Mouse (Mus musculus): ENCODE measurements around the gene Chit1.

The Chit1 gene

DNA sequence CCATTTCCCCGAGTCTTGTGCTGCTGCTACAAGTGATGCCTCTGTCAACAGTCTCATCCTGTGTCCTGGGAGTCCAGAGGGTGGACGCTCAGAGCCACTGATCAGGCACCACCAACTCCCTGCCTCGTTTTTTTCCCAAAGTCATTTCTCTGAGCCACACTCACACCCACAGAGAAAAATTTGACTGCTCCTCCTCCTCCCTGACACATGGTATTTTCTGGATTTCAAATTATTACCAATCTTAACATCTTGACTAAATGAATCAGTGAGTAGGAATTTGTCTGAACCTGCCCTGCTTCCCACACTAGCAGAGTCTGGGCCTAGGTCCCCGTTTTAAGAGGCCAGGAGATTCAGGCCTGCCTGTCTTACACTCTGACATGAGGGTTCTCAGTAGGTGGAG, 81.0 kb downstream of the Chit1 start:
- DNase-seq = no peak

DNA sequence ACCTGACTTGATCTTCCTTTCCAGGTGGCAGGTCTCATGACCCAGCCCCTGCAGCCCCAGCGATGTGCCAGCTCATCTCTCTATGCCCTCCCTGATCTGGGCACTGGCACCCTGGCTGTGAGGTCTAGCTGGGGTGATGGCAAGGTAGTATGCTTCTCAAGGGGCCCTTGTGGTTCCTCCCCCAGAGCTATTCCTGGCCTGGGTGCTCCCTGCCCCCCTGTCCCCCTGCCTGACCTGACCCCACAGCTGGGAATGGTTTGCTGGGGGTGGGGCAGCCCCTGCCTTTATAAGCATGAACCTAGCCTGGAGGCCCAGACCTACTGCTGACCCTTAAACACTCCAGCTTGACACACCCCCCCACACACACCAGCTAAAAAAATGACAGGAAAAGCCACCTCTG, 82.1 kb downstream of the Chit1 start, which contains the start of gene Mybph:
Mybph (plus strand) TSS at position 323 of the 400 bp plus-strand sequence.
- DNase-seq = no peak

DNA sequence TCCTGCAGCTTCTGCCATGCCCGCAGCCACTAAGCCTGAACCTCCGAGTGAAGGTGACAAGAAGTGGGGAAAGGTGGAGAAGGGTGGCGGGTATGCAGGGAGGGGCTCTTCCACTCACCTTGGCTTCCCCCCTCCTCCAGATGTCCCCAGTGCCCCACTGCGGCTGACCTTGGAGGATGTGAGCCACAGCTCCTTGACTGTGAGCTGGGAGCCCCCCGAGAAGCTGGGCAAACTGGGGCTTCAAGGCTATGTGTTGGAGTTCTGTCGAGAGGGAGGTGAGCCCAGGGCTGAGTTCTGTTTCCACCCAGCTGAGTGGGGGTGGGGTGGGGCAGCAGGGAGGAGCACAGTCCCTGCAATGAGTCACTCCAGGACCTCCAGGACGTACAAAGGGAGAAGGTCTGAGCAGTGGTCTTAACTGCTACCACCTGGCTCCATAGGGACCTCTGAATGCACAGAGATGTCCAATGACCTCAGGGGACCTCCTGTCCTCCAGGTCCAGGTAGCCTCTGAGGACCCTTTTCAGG, 82.7 kb downstream of the Chit1 start:
- no peak for DNase-seq

DNA sequence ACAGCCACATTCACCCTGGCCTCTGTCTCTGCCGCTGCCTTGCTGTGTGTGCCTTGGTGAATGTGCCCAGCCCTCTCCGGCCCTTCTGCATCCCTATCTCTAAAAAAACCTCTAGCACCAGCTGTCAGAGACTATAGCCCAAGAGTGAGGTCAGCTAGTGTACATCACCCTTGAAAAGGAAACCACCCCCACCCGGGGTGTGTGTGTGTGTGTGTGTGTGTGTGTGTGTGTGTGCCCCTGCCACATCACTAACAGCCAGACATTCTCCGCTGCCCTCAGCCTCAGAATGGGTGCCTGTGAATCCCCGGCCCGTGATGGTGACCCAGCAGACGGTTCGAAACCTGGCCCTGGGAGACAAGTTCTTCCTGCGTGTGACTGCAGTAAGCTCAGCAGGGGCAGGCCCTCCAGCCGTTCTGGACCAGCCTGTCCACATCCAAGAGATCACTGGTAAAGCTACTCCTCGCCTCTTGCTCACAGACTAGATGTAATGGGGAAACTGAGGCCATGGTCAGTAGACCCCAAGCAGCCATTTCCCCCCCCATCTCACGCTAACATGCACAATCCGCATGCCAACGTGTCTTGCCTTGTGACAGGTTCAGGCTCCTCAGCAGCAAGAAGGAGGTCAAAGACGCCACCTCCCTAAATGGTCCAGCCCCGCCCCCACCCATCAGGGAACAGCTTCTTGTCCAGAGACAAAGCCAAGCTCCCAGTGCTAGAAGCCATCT, 83.4 kb downstream of the Chit1 start:
- no peak for DNase-seq

DNA sequence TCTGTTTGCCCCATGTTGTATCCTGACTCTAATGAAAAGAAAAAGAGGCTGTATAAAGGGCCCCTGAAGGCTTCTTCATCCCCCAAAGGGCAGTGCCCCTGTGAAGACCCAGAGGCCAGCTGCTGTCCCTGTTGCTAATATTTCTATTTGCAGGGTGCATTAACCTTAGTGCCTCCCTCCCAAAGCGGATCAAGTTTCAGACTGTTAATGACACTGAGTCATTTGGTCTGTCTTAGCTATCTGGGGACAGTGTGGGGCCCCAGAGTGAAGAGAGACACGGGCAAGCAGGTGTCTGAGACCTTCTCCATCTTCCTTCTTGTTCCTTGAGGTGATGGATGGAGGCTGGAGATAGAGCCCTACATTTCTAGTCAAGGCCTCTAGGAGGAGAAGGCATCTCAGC, 84.1 kb downstream of the Chit1 start:
- no peak for DNase-seq

DNA sequence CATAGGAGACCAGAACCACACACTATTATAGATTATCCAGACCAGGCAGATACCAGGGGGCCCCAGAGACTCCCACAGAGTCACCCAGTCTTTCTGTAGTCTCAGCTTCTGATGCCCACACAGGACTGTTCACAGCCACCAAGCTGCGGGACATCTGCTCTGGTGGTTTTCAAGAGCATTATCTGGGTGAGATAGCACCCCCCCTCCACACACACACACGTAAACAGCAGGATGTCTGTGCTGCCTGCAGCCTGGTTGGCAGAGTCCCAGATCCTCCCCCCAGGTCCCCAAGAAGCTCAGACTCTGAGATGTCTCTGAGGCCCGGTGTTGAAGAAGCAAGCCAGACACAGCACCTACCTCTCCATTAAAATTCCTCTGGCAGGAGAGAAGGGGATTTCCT, 84.5 kb downstream of the Chit1 start:
- no peak for DNase-seq

DNA sequence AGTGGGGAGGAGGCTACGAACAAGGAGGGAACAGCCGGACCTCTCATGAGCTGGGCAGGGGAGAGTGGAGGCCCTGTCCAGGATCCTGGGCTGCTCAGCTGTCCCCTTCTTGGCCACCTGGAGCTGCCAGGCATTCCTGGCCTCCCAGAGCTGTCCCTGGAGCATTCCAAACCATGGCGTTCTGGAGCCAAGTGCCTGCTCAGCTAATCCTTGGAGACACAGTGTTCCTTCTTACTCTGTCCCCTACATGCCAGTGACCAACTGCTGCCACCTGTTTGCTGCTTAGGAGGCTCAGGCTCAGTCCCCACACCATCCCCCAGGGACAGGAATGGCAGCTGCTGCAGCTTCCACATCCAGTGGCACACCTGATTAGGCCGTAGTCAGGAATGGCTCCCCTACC, 84.9 kb downstream of the Chit1 start:
- DNase-seq = no peak

DNA sequence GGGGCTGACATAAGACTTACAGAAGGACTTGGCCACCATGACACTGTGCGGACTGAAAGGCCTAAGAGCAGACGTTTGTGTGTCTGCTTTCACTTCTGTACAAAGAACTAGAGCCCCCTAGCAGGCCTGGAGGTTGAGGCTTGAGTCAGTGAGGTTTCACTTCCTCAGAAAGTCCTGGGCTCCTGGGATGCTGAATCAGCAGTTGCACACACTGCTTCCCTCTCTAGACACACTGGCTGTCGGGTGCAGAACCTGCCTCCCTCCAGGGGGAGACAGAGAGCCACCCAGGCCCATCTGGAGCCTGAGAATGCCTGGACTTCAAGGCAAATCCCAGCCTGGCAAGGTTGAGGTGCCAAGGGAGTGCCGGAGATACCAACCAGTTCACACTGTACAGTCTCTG, 85.3 kb downstream of the Chit1 start:
- peak; percentile 51 to 76 for DNase-seq

DNA sequence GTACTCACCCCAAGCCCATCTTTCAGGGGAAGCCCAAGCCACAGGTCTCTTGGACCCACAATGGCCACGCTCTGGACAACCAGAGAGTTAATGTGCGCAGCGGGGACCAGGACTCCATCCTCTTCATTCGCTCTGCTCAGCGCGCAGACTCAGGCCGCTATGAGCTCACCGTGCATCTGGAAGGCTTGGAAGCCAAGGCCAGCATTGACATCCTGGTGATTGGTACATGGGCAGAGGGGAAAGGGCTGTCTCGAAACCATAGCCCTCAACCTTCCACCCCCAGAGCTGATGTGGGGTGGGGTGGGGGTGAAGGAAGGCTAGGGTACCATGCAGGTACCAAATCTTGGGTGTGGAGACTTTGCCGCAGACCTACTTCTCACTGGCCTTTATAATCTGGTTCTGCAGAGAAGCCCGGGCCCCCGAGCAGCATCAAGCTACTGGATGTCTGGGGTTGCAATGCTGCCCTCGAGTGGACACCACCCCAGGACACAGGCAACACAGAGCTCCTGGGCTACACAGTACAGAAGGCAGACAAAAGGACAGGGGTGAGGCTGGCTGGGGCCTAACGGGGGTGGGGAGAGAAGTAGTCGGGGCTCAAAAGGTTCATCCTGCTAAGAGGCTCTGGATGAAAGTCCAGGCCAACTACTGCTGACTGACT, 86.4 kb downstream of the Chit1 start:
- DNase-seq = no peak

DNA sequence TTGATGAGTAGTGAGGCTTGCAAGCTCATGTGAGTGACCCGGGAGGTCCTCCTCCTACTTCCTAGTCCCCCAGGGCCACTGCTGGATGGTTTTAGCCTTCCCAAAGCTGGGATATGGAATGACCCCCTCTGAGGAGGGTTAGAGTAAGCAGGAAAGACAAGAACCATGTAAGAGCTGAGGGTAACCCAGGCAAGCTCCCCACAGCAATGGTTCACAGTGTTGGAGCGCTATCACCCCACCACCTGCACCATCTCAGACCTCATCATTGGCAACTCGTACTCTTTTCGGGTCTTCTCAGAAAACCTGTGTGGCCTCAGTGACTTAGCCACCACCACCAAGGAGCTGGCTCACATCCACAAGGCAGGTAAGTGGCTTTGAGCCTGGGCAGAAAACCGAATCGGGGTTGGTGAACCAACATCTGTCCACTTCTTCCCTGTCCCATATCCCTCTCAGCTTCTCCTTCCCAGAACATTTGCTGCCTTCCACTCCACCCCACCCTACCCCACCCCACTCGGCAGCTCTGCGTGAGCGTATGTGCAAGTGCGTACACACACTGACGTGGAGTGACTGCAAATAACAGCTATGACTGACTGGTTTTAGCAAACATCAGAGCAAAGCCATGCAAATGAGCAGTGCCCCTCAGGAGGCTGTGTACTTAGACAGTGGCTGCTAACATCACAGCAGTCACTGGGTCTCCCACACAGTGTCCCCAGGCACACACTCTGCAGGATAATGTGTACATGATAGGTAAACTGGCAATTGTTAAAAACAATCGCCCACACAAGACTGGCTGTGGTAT, 87.4 kb downstream of the Chit1 start:
- no peak for DNase-seq

DNA sequence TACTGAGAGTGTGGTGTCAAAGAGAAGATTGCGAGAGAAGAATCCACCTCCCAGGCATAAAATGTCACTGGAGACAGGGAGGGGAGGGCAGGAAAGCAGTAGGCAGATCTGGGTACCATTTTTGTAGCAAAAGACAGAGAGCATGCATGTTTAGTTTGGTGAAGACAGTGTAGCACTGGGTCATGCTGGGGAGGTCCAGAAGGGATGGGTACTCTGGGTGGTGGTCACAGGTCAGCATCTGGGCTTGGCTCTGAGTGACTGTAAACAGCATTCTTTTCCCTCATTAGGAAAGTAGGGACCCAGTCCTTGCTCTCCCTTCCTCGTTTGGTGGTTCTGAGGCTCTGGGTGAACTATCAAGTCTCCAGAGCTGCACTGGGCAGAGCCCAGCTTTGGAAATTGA, 89.4 kb downstream of the Chit1 start:
- no peak for DNase-seq
